Mouse (Mus musculus) MEL-GATA-1-ER (cell line): ENCODE measurements at regions not wholly inside any gene's neighbourhood (a gene's known extent, or its start where the extent isn't known, plus 50 kb on each side); places are given as distances from the start of the nearest gene placed in this dataset.
A peak's percentile ranks its signal among the peaks of the same experiment; 100 is the strongest.

ENCODE experiments used
- DNase-seq: peaks from one replicate; pipeline ENCODE4 v3.0.0-alpha.2; 2012; ENCODE audit warnings: low read depth; ENCODE audit errors: extremely low read depth

- no peak for DNase-seq
These were observed 50.9 kb upstream of the Fstl1 start for GRCm38 (mm10) chr16:37725745-37726144.

DNA sequence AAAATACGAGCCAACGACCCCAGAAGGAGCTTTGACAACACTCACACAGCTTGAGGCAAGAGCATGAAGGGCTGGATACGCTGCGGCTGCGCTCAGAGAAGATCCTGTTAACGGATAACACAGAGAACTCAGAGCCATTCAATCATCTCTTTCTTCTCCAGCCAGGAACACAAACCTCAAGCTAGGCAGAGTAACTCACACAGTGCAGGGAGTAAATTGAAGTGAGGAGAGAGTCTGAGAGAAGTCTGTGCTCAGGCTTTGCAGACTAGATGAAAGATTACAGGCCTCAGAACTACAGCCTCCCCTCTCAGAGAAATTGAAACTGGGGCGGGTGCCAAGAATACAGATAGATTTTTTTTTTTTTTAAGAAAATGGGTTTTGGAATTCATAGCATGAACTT is 60.9 kb upstream of the Ndufb4 start:
- no peak for DNase-seq

DNA sequence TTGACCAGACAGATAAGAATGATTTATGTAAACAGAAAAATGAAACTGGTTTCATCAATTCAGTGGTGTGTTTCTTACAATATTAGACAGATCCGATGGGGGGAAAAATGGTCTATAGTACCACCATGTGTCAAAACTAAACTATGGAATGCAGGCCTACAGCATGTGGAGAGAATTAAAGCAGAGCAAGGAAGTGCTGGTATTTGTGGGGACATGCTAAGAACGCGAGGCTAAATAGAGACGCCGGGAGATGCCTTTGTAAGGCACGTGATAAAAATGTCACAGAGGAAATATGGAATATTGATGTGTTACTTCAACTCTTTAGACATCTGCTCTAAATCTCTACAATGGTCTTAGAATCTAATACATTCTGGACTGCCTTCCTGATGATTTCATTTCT is 60.0 kb upstream of the Ndufb4 start:
- DNase-seq = no peak

DNA sequence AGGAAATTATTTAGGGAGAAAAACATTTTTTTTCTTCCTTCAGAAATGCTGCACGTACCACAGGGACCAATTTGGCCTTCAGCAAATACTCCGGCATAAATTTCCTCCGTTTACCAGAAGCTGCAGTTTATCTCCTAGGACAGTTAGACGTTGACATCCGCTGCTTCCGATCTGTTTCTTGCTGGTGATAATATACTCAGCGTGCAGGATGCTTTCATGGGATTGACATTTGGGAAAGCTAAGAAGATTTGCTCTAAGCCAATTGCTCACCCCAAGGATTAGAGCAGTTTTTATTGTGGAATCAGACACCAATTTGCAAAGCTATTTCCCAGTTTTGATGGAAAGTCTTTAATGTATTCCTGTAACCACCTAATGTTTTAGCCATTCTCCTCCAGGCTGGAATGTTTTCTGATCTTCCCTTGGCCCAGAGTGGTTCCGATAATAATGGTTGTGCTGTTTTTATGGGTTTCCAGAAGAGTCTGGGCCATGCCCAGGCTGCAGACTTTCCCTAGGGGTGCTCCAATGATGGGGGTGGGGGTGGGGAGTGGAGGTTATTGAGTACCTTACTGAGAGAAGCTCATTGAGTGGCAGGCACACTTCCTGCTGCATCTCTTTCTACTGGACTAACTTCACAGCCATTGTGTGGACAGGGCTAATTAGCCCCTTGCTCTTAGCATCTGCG is 52.1 kb upstream of the Ndufb4 start:
- no peak for DNase-seq

- DNase-seq = no peak
These were observed 51.0 kb upstream of the Ndufb4 start for GRCm38 (mm10) chr16:37705209-37705608.

DNA sequence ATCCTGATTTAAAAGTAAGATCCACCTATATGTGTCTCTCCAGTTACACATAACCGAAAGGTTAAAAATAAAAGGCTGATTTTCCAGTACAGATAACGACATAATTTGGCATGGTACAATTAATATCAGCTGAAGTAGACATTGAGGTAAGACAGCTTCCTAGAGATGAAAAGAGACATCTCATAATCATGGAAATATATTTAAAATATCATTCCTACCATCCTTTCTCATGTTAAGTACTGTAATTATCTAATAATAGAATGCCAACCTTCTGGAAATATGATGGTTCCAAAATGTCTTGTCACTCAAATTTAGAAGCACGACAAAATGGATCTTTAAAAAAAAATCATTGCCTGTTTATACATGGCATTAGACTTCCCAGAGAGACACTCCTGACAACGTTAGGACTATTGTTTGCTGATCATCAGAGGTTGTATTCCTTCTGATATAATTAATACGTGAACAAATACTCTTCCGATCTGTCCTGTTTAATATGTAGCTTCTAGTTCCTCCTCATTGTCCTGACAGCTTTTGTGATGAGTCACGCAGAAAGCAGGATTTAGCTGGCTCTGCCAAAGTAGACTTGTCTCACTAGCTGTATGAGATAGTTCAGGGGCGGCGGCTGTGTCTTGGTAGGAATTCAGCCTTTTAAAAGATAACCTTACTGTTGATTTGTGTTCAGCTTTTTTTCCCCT is 50.4 kb upstream of the Ndufb4 start:
- DNase-seq = peak; percentile 61
